Mouse (Mus musculus): ENCODE data around the gene Setd1a. TPM values are rescaled to one million over a fixed set of nuclear protein-coding genes. Genes with fewer than 3 reads are reported as not detected.
A peak's percentile ranks its signal among the peaks of the same experiment; 100 is the strongest.
"Not testable (repeated sequence)": the region's sequence is repeated elsewhere in the genome, so short reads cannot be mapped to it uniquely, and the experiment has no call there.

The Setd1a gene
- 16.0 and 17.1 TPM in 2 replicates for polyA plus RNA-seq (2016; fragmentation: Nextera tagmentation; extraction: Ambion mirVana)

DNA sequence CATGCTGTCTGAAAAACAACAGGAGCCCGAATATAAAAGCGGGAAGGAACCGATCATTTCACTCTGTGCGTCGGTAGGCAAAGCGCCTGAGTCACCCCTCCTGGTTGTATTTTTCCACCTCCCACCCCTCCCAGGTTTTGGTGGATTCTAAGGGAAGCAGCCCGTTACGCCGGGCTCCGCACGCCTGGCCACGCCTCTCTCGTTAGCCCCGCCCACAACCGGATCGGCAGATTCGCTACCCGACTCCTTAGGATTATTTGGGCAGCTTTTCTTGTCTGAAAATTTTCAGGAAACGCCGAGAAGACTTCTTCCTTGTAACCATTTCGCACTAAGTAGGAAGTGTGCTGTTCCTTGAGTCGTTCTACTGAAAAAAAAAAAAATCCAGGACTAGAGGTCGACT, at the start of gene Setd1a:
Setd1a (plus strand) TSS at position 245 of the 400 bp plus-strand sequence.
- under 1% methylated on average over 23 of the region's 23 CpGs for WGBS
- Histone ChIP-seq H3K9me3 (no peaks in the 10 kb centered on the region), H3K27me3 (ENCODE audit: poor library complexity, severe bottlenecking) (no peaks in the 10 kb centered on the region), H3K36me3 (replicated peaks) (peaks cover 31% of the 10 kb centered on the region), H3K4me3 (peak within 1 kb of the TSS; percentile 95), H3K27ac (peak within 1 kb of the TSS; percentile 100), H3K4me1 (peaks cover 20% of the 10 kb centered on the region)
- peak; percentile 83 for DNase-seq (ENCODE audit: extremely low spot score, low spot score)

DNA sequence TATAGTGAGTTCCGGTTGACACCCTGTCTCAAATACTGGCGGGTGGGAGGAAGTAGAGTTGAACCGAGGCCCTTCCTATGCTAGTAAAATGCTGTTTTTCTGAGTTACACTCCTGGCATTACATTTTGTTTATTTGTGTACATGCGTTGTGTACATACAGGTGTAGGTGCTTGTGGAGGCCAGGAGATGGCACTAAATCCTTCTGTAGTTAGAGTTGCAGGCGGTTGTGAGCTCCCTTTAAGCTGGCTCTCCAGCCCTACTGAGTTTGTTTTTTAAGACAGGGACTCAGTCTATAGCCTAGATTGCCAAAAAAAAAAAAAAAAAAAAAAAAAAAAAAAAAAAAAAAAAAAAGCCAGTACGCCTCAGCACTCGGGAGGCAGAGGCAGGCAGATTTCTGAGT, 48.6 kb upstream of the Setd1a start:
- Histone ChIP-seq H3K36me3 (replicated peaks) (no peaks in the 10 kb centered on the region), H3K4me3 (no peak overlapping the region), H3K27me3 (ENCODE audit: poor library complexity, severe bottlenecking) (no peaks in the 10 kb centered on the region), H3K4me1 (peaks cover 16% of the 10 kb centered on the region), H3K27ac (no peak overlapping the region), H3K9me3 (no peaks in the 10 kb centered on the region)
- no peak for DNase-seq (ENCODE audit: extremely low spot score, low spot score)
- 81% methylated on average over 7 of the region's 7 CpGs for whole genome bisulfite sequencing

DNA sequence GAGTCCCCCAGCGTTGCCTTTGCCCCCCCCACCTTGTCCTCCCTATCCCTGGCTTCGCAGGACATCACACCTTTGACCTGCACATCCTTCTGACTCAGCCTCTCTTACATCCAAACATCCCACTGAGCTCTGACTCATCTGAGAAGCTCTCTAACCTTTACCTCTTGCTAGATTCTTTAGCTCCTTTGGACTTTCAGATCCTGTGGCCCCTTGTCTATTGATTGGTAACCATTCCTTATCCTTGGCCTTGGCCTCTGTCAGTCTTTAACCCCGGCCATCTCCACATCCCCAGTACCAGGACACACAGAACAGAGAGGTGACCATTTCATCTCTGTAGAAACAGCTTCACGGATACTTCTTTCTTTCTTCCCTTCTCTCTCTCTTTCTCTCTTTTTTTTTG, 46.3 kb upstream of the Setd1a start:
- Histone ChIP-seq H3K9me3 (no peaks in the 10 kb centered on the region), H3K4me3 (no peak overlapping the region), H3K4me1 (peaks cover 16% of the 10 kb centered on the region), H3K27ac (no peak overlapping the region), H3K27me3 (ENCODE audit: poor library complexity, severe bottlenecking) (no peaks in the 10 kb centered on the region), H3K36me3 (replicated peaks) (no peaks in the 10 kb centered on the region)
- 78% methylated on average over 4 of the region's 4 CpGs for WGBS
- no peak for DNase-seq (ENCODE audit: extremely low spot score, low spot score)

- H3K27me3 ChIP-seq (ENCODE audit: poor library complexity, severe bottlenecking); H3K4me1 ChIP-seq; H3K9me3 ChIP-seq; H3K27ac ChIP-seq; H3K4me3 ChIP-seq; DNase-seq (ENCODE audit: extremely low spot score, low spot score); H3K36me3 ChIP-seq (replicated peaks): not testable (repeated sequence)
- WGBS, result 100% methylated on average over 1 of the region's 5 CpGs
Observed at GRCm38 (mm10) chr7:127732066-127732465, 44.4 kb upstream of the Setd1a start, which contains the start of gene Ctf2. Gene Ctf2, minus strand, starts transcription at chr7:127732166.

GRCm38 (mm10) chr7:127744366-127745045, 32.0 kb upstream of the Setd1a start, which contains the start of gene Fbxl19:
Gene Fbxl19, plus strand, starts transcription at chr7:127744543.
- under 1% methylated on average over 26 of the region's 26 CpGs for WGBS
- peaks cover 19% of the 10 kb centered on the region for H3K36me3 ChIP-seq (replicated peaks)
- no peaks in the 10 kb centered on the region for H3K27me3 ChIP-seq (ENCODE audit: poor library complexity, severe bottlenecking)
- peak within 1 kb of the TSS; percentile 71 for H3K4me3 ChIP-seq
- DNase-seq (ENCODE audit: extremely low spot score, low spot score), result peak; percentile 72
- no peaks in the 10 kb centered on the region for H3K9me3 ChIP-seq
- peak within 1 kb of the TSS; percentile 97 for H3K27ac ChIP-seq
- peaks cover 33% of the 10 kb centered on the region for H3K4me1 ChIP-seq

- Histone ChIP-seq H3K27me3 (ENCODE audit: poor library complexity, severe bottlenecking) (no peaks in the 10 kb centered on the region), H3K36me3 (replicated peaks) (peaks cover 26% of the 10 kb centered on the region), H3K9me3 (no peaks in the 10 kb centered on the region), H3K27ac (peak overlapping the region; percentile 97), H3K4me1 (peaks cover 33% of the 10 kb centered on the region), H3K4me3 (peak overlapping the region; percentile 71)
- peak; percentile 93 for DNase-seq (ENCODE audit: extremely low spot score, low spot score)
- under 1% methylated on average over 19 of the region's 19 CpGs for WGBS
Observed at GRCm38 (mm10) chr7:127745251-127745651, 31.2 kb upstream of the Setd1a start.

GRCm38 (mm10) chr7:127745652-127746493, 30.6 kb upstream of the Setd1a start:
- H3K27ac ChIP-seq, result peak overlapping the region; percentile 97
- H3K27me3 ChIP-seq (ENCODE audit: poor library complexity, severe bottlenecking), result no peaks in the 10 kb centered on the region
- H3K36me3 ChIP-seq (replicated peaks), result peaks cover 33% of the 10 kb centered on the region
- WGBS, result 0% methylated on average over 39 of the region's 39 CpGs
- peak; percentile 96 for DNase-seq (ENCODE audit: extremely low spot score, low spot score)
- H3K4me3 ChIP-seq, result peak overlapping the region; percentile 71
- H3K4me1 ChIP-seq, result peaks cover 33% of the 10 kb centered on the region
- H3K9me3 ChIP-seq, result no peaks in the 10 kb centered on the region

GRCm38 (mm10) chr7:127746494-127747491, 29.7 kb upstream of the Setd1a start:
- no peaks in the 10 kb centered on the region for H3K9me3 ChIP-seq
- peak overlapping the region; percentile 71 for H3K4me3 ChIP-seq
- no peaks in the 10 kb centered on the region for H3K27me3 ChIP-seq (ENCODE audit: poor library complexity, severe bottlenecking)
- WGBS, result 1% methylated on average over 42 of the region's 62 CpGs
- peak; percentile 70 for DNase-seq (ENCODE audit: extremely low spot score, low spot score)
- H3K36me3 ChIP-seq (replicated peaks), result peaks cover 42% of the 10 kb centered on the region
- H3K27ac ChIP-seq, result peak overlapping the region; percentile 97
- H3K4me1 ChIP-seq, result peaks cover 33% of the 10 kb centered on the region

GRCm38 (mm10) chr7:127747559-127748234, 28.8 kb upstream of the Setd1a start:
- Histone ChIP-seq H3K36me3 (replicated peaks) (peaks cover 51% of the 10 kb centered on the region), H3K4me1 (peaks cover 35% of the 10 kb centered on the region)
- WGBS, result 36% methylated on average over 6 of the region's 6 CpGs

GRCm38 (mm10) chr7:127748235-127748560, 28.3 kb upstream of the Setd1a start:
- WGBS, result 93% methylated on average over 28 of the region's 28 CpGs
- peak overlapping the region; percentile 71 for H3K4me3 ChIP-seq
- peaks cover 56% of the 10 kb centered on the region for H3K36me3 ChIP-seq (replicated peaks)

More at GRCm38 (mm10) chr7:127747559-127748234, 28.8 kb upstream of the Setd1a start:
- Histone ChIP-seq H3K9me3 (no peaks in the 10 kb centered on the region), H3K27ac (peak overlapping the region; percentile 97), H3K27me3 (ENCODE audit: poor library complexity, severe bottlenecking) (no peaks in the 10 kb centered on the region), H3K4me3 (peak overlapping the region; percentile 71)
- no peak for DNase-seq (ENCODE audit: extremely low spot score, low spot score)

DNA sequence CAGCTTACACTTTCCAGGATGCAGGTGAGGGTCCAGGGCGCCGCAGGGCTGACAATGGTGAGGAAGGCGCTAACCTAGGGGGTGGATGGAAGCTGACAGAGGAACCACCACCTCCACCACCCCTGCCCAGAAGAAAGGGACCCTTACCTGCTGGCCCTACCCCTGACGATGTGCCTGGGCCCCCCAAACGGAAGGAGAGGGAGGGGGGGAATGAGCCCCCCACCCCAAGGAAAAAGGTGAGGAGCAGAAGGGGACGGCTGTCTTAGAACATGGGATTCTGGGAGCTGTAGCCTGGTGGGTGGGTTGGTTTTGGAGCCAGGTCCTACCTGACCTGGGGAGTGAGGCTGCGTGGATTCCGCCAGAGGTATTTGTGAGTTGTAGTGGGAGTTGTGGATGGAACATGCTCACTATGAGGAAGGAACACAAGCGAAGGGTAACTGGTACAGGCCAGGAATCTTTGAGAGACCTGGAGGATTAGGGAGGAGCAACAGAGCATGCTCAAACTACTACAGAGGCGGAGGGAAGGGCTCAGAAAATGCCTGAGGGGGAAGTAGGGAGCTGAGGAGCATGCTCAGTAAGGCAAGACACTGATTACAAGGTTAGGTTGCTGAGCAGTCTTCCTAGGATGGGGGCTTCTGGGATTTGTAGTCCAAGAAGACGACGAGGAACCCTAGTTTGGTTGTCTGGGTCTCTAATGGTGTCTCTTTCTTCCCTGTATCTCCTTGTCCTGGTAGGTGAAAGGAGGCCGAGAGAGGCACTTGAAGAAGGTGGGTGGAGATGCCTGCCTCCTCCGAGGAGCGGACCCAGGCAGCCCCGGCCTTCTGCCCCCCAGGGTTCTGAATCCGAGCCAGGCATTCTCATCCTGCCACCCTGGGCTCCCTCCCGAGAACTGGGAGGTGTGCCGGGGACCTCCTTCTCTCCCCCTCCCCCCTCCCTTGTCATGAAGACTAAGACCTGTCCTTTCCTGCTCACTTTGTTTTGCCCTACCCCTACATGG, 26.0 kb upstream of the Setd1a start:
- peaks cover 23% of the 10 kb centered on the region for H3K4me1 ChIP-seq
- peaks cover 78% of the 10 kb centered on the region for H3K36me3 ChIP-seq (replicated peaks)
- no peak for DNase-seq (ENCODE audit: extremely low spot score, low spot score)
- H3K4me3 ChIP-seq, result no peak overlapping the region
- WGBS, result 88% methylated on average over 19 of the region's 19 CpGs
- H3K27me3 ChIP-seq (ENCODE audit: poor library complexity, severe bottlenecking), result no peaks in the 10 kb centered on the region
- H3K9me3 ChIP-seq, result no peaks in the 10 kb centered on the region
- 0 out of 2 replicates have a peak overlapping the region, but pooled peaks have one; percentile 26 for H3K27ac ChIP-seq

More at GRCm38 (mm10) chr7:127748235-127748560, 28.3 kb upstream of the Setd1a start:
- Histone ChIP-seq H3K4me1 (peaks cover 35% of the 10 kb centered on the region), H3K27ac (peak overlapping the region; percentile 97), H3K9me3 (no peaks in the 10 kb centered on the region), H3K27me3 (ENCODE audit: poor library complexity, severe bottlenecking) (no peaks in the 10 kb centered on the region)
- no peak for DNase-seq (ENCODE audit: extremely low spot score, low spot score)

Data from forebrain, embryonic 10.5 days (tissue).